Mouse (Mus musculus): ENCODE results near the gene Has1.

Has1 gene
- long read RNA-seq, experiment 1 = 0 reads
- long read RNA-seq, experiment 2 = 0 reads

GRCm38 (mm10) chr17:17855064-17855838 is at the start of gene Has1:
Has1 (minus strand) TSS chr17:17855205.
- intact Hi-C loops (cut with DNase I) = no loop called here

GRCm38 (mm10) chr17:17900768-17901167 is 45.8 kb upstream of the Has1 start:
- intact Hi-C loops (cut with DNase I) = no loop called here

DNA sequence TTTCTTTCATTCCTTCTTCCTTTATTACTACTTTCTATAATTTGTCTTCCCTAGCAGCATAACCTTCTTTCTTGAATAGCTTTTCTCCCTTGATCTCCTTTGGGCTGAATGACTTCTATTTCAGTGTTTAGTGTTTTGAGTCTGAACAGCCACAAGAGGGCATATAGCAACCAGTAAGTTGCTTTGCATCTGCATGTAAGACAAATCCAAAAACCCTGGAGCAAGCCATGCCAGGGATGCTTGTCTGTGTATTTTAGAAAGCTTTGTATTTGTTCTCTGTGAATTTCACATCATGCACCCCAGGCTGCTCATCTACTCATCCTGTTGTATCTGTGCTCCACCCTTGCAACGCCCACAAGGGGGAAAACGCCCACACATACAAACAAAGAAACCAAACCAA is 44.3 kb upstream of the Has1 start:
- intact Hi-C loops (cut with DNase I) = no loop called here

GRCm38 (mm10) chr17:17896039-17896438 is 41.0 kb upstream of the Has1 start:
- intact Hi-C loops (cut with DNase I) = loop anchor here (2.0 kb wide), 1 partner anchor 51 kb away; no protein-coding TSS in a partner anchor

- intact Hi-C loops (cut with DNase I) = no loop called here
Observed at GRCm38 (mm10) chr17:17889732-17890425, 34.9 kb upstream of the Has1 start.

DNA sequence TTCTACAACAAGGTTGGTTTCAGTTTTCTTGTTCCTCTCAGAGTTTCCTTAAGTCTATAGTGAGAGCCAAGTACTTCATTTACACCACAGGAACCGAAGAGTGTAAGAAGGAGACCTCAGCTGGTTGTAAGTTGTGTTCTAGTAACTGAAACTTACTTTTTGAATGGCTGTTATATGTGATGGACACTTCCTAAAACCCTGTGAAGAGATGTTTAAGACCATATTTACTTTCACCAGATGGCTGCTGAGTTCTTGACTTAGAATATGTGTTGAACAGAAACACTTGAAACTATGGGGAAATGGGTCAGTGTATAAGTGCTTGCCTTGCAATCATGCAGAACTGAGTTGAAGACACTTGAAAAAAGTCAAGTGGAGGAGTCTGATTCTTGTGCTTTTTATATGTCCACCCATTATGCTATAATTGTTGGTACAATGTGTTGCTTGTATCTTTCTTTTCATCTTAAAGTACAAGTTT is 32.8 kb upstream of the Has1 start, which contains the start of the genes Fpr2 and Fpr3:
Gene Fpr2, plus strand, starts transcription at position 51 of the 475 bp plus-strand sequence.
Gene Fpr3, plus strand, starts transcription at position 79 of the 475 bp plus-strand sequence.
- intact Hi-C loops (cut with DNase I) = no loop called here

- intact Hi-C loops (cut with DNase I) = no loop called here
Observed at GRCm38 (mm10) chr17:17883840-17884239, 28.8 kb upstream of the Has1 start, which contains the start of gene Fpr1. Fpr1 (minus strand) TSS chr17:17883940.

- intact Hi-C loops (cut with DNase I) = no loop called here
Observed at GRCm38 (mm10) chr17:17882672-17883071, 27.7 kb upstream of the Has1 start.

DNA sequence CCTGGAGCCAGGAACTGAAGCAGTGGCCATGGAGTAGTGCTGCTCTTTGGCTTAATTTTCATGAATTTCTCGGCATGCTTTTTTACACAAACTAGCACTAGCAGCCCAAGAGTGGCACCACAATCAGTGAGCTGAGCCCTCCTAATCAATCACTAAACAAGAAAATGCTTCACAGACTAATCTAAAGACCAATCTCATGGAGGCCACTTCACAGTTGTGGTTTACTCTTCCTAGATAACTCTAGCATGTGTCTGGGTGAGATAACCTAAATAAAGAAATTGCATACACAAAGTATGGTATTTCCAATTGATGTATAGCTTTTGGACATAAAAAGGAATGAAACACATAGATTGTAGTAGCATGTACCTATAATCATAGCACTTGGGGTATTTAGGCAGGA is 24.3 kb upstream of the Has1 start:
- intact Hi-C loops (cut with DNase I) = no loop called here

DNA sequence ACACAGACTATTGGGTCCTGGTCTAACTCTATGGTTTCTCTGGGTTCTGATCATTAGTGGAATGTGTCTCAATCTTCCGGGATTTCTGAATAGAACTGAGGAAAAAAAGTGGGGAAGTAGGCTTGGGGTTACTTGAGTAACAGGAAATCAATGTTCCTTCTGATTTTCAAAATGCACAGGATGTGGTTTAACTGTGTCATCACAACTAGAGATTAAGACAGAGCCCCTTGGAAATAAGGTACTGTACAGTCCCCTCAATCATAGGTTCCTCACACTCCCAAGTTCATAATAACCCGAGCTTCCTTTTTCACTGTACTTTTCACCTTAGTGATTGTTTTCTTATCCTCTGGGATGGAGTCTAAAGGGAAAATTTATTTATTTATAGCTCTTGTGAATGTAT is 16.7 kb upstream of the Has1 start:
- intact Hi-C loops (cut with DNase I) = no loop called here

DNA sequence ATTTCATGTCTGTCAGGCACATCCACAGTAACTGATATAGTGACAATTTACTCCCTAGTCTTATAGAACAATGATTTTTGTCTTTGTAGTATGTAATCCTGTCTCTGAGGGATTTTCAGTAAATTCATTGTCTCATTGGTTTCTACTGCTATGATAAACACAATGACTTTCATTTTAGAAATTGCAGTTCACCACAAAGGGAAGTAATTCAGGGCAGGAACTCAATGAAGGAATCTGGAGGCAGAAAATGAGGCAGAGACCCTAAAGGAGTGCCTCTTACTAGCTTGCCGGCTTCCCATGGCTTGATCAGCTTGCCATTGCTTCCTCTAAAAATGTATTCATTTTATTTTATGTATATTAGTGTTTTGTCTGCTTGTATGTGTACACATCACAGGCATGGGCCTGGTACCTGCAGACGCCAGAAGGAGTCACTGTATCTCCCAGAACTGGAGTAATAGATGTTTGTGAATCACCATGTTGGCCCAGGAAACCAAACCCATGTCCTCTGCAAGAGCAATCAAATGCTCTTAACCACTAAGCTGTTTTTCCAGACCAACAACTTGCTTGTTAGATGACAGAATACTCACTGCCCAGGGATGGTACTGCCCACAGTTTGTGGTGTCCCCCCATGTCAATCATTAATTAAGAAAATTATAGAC is 16.0 kb upstream of the Has1 start:
- intact Hi-C loops (cut with DNase I) = no loop called here

DNA sequence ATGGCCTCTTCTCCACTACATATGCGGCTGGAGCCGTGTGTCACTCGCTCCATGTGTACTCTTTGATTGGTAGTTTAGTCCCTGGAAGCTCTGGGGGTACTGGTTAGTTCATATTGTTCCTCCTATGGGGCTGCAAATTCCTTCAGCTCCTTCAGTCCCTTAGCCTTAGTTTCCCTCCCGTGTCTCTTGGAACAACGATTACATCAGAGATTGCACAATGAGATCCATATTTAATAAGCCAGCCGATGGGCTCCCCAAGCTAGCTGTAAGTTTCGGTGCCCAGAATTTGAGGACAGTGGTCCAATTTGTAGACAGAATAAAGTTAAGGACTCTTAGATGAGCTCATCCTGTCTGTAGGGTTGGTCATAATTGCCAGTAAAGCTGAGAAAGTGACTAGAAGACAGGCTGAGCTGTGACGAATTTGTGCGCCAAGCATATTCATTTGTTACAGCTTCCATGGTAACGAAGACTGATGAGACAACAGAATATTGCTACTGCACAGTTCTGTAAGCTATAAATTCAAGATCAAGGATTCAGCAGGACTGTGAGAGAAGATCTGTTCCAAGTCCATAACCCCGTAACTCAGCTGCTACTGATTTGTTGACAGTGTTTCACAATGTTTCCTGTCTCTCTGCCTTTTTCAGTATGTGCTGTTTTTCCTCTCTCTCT is 11.9 kb upstream of the Has1 start:
- intact Hi-C loops (cut with DNase I) = no loop called here

- intact Hi-C loops (cut with DNase I) = no loop called here
Observed at GRCm38 (mm10) chr17:17865168-17865567, 10.2 kb upstream of the Has1 start.

DNA sequence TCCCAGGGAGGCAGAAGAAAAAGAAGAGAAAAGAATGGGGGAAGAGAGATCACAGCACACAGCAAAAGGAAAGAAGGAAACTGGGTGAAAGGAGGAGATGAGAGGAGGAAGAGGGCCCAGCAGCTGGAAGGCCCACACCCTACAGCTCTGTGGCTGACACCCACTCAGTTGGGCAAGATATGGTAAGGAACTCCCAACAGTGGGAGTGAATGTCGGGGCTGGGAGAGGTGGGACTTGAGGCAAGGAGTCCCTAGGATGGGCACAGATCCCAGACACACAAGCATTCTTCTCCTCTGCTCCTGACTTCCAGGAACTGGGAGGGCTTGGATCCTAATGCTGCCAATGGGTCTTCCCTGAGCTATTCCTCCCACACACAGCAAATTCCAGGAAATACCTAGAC is 7.4 kb upstream of the Has1 start:
- intact Hi-C loops (cut with DNase I) = no loop called here

DNA sequence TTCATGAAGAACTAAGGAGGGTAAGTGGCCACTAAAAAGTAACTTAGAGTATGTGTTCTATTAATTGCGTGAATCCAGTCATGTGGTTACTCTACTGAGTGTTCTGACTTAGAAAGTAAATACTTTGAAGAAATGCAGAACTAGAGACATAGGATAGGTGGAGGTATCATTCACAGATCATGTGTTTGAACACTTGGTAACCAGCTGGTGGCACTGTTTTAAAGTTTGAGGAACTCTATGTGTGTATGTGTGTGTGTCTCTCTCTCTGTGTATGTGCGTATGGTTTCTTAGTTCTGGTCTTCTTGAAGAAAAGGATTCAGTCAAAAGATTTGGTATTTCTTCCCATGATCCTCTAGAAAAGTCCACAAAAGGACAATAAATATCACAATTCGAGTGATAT is 5.1 kb upstream of the Has1 start:
- intact Hi-C loops (cut with DNase I) = no loop called here

GRCm38 (mm10) chr17:17857446-17857845 is 2.4 kb upstream of the Has1 start:
- intact Hi-C loops (cut with DNase I) = no loop called here

- intact Hi-C loops (cut with DNase I) = no loop called here
Observed at GRCm38 (mm10) chr17:17856612-17857011, 1.6 kb upstream of the Has1 start.

DNA sequence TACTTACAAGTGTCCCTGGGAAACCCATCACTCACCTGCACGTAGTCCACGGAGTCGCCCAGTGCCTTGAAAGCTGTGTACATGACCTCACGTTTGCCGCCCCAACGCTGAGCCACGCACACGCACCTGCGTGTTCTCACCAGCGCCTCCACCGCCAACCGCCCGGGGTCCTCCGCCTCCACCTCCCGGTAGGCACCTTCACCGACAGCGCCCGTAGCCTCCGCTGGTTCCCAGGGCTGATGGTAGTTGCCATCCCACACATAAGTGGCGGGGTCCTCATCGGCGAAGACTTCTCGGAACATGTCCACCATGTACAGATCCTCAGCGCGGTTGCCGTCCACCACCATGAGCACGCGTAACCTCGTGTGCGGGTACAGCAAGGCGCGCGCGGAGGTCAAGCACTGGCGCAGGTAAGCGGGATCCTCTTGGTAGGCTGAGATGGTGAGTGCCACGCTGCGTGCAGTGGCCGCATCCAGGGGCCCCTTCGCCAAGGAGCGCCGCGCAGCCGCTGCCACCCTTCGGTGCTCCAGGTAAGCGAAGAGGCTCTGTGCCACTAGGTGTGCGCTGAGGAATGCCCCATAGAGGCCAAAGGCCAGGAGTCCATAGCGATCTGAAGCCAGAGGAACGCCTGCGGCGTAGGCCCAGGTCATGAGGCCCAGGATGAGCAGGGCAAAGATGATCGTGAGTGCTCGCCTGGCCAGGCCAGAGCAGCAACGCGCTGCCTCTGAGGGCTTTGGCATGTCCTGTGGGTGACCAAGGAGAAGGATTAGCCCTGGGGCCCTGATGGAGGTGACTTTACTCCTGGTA is 4.9 kb downstream of the Has1 start:
- intact Hi-C loops (cut with DNase I) = no loop called here

GRCm38 (mm10) chr17:17848988-17849387 is 6.0 kb downstream of the Has1 start:
- intact Hi-C loops (cut with DNase I) = no loop called here

All from adrenal gland (tissue).